Mouse (Mus musculus) C2C12 (cell line): ENCODE data around the gene Ebf4. TPM values are rescaled to one million over a fixed set of nuclear protein-coding genes. Genes with fewer than 3 reads are reported as not detected.

Experiments used
- H3K27me3 ChIP-seq: one replicate; pipeline ENCODE4 v1.6.1; 2011; ENCODE audit not compliant: control insufficient read depth, insufficient read depth, insufficient read length
- H3K36me3 ChIP-seq: one replicate; pipeline ENCODE4 v1.6.1; 2011; ENCODE audit not compliant: control insufficient read depth, insufficient read depth
- H3K4me3 ChIP-seq: one replicate; pipeline ENCODE4 v1.5.1; 2011; ENCODE audit warnings: mild to moderate bottlenecking, control low read depth; ENCODE audit not compliant: poor library complexity, insufficient read depth, severe bottlenecking
- H3K79me2 ChIP-seq: one replicate; pipeline ENCODE4 v1.6.1; 2011; ENCODE audit not compliant: control insufficient read depth, insufficient read depth
- H3K79me3 ChIP-seq: one replicate; pipeline ENCODE4 v1.6.1; 2011; ENCODE audit warnings: low read depth, control low read depth
- H3ac ChIP-seq: one replicate; pipeline ENCODE3; 2011; ENCODE audit warnings: low read depth; ENCODE audit not compliant: control insufficient read depth, insufficient read length
- CEBPB ChIP-seq: IDR thresholded peaks from one replicate; pipeline ENCODE4 v1.6.1; 2011; ENCODE audit warnings: low read depth, mild to moderate bottlenecking, control low read depth, moderate library complexity
- CTCF ChIP-seq: IDR thresholded peaks from one replicate; pipeline ENCODE4 v1.5.1; 2011; ENCODE audit not compliant: control insufficient read depth, insufficient read depth, insufficient read length
- FOSL1 ChIP-seq: IDR thresholded peaks from one replicate; pipeline ENCODE4 v1.8.0; 2011; ENCODE audit warnings: mild to moderate bottlenecking, low read length; ENCODE audit not compliant: poor library complexity, insufficient read depth, severe bottlenecking
- MAX ChIP-seq: IDR thresholded peaks from one replicate; pipeline ENCODE4 v1.6.1; 2011; ENCODE audit warnings: mild to moderate bottlenecking, control low read depth
- MYOD1 ChIP-seq: IDR thresholded peaks from one replicate; pipeline ENCODE4 v1.6.1; 2011; ENCODE audit warnings: low read depth; ENCODE audit not compliant: control insufficient read depth, insufficient read length
- MYOG ChIP-seq: IDR thresholded peaks from one replicate; pipeline ENCODE4 v1.6.1; 2011; ENCODE audit not compliant: control insufficient read depth, insufficient read length; ENCODE audit errors: extremely low read depth
- USF1 ChIP-seq: IDR thresholded peaks from one replicate; pipeline ENCODE4 v1.6.1; 2011; ENCODE audit warnings: low read depth, mild to moderate bottlenecking, control low read depth, moderate library complexity
- polyA plus RNA-seq: library from polyadenylated mRNA; unstranded; fragments of >200 nt; fragmentation: generic; extraction: Trizol; gene quantifications from one replicate; pipeline ENCODE4 v1.2.1, GENCODE M21; 2012; ENCODE audit warnings: missing spikeins

The Ebf4 gene
- polyA plus RNA-seq, 1 experiment = 0.07 TPM

DNA sequence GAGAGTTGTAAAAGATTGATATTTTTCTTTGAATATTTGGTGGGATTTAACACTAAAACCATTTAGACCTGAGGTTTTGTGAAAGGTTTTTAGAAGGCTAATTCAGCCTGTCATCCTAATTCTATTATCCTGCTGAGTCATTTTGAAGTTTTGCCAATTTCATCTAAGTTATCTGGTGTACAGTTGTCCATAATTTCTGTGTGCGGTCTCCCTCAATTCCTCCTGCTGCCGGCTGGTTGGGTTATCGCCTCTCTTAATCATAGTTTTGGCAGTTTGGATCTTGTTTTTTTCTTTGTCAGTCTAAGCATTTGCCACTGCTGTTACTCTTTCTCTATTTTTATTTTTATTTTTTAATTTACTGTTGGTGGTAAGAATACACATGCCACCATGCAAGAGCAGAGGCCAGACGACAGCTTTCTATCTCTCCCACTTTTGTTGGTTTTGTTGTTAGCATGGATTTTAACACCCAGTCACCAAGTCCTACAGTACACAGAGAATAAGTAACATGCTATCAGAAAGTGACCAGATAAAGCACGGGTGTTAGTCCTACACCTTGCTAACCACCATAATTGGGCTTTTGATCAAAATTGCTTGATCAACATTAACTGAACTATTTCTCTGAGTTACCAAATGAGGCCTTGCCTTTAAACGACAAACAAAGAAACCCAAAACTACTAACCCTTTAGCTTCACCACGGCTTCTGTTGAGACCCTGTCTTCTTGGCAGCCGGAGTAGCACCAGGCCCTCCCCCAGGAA, 45.7 kb downstream of the Ebf4 start:
- no peak for TF ChIP-seq CEBPB
- TF ChIP-seq FOSL1 = no peak
- no peak for TF ChIP-seq CTCF
- no peak for TF ChIP-seq USF1
- no peak for TF ChIP-seq MYOG
- TF ChIP-seq MAX = no peak
- TF ChIP-seq MYOD1 = no peak
- Histone ChIP-seq H3K79me2 (no peaks in the 10 kb centered on the region), H3ac (no peak overlapping the region), H3K36me3 (no peaks in the 10 kb centered on the region), H3K79me3 (no peaks in the 10 kb centered on the region), H3K27me3 (peaks cover 40% of the 10 kb centered on the region), H3K4me3 (no peak overlapping the region)

DNA sequence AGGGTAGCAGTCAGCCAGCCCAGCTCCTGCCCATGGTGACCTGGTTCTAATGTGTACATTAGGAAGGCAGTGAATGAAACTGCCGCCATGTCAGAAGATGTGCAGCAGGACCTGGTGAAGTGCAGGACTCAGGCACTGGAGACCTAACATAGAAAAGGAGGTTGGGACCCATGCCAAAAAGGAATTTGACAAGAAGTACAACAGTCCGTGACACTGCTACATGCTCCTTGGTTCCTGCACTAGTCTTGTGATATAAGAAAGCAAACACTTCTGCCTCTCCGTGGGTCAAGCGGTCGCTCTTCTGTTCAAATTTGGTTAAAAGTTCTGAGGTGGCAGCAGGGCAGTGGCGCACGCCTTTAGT, 46.2 kb downstream of the Ebf4 start:
- Histone ChIP-seq H3ac (no peak overlapping the region), H3K79me3 (no peaks in the 10 kb centered on the region), H3K79me2 (no peaks in the 10 kb centered on the region), H3K27me3 (peaks cover 39% of the 10 kb centered on the region), H3K36me3 (no peaks in the 10 kb centered on the region), H3K4me3 (no peak overlapping the region)
- TF ChIP-seq FOSL1 = no peak
- TF ChIP-seq CTCF = no peak
- TF ChIP-seq MYOG = no peak
- no peak for TF ChIP-seq MYOD1
- TF ChIP-seq CEBPB = no peak
- no peak for TF ChIP-seq MAX
- TF ChIP-seq USF1 = no peak

DNA sequence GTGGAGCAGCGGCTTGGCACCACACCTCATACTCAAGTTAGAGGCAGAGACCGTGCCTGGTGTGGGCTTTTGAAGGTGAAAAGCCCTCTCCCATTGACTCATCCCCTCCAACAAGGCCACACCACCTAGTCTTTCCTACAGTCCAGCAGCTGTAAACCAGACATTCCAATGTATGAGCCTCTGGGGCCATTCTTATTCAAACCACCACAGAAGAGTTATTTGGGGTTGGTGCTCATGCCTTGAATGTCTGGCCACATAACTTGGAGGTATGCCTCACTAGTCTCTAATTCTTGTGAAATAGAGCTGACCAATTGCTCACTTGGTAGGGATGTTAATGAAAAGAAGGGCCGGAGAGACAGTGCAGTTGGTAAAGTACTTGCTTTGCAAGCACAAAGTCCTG, 55.4 kb downstream of the Ebf4 start:
- Histone ChIP-seq H3ac (no peak overlapping the region), H3K79me2 (no peaks in the 10 kb centered on the region), H3K27me3 (peaks cover 50% of the 10 kb centered on the region), H3K36me3 (no peaks in the 10 kb centered on the region), H3K4me3 (no peak overlapping the region), H3K79me3 (no peaks in the 10 kb centered on the region)
- TF ChIP-seq FOSL1 = no peak
- no peak for TF ChIP-seq USF1
- TF ChIP-seq CEBPB = no peak
- TF ChIP-seq MYOD1 = no peak
- no peak for TF ChIP-seq MAX

DNA sequence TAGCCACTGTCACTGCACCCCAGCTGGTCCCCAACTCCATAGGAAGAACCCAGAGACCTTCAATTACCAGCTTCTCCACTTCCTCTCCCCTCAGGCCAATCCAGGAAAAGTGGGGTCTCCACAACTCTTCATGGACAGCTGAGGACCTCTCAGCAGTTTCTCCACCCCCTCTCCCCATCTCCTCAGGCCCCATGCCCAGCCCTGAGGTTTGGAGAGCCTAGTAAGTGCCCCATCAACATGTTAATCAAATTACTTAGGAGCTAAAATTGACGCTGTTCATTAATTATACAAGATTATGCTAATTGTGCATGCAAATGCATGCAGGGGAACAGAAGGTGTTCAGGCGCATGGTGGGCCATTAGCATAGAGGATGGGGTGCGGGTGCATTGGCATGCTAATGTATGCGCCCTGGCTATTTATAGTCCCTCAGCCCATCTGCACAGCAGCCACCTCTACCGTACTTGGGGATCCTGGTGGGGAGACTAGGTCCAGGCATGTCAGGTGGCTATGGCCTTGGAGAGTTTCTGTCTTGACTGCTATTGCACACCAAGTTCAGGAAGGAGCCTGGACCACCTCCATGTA, 56.9 kb downstream of the Ebf4 start:
- no peaks in the 10 kb centered on the region for H3K36me3 ChIP-seq
- no peak overlapping the region for H3ac ChIP-seq
- no peaks in the 10 kb centered on the region for H3K79me3 ChIP-seq
- H3K79me2 ChIP-seq = no peaks in the 10 kb centered on the region
- H3K27me3 ChIP-seq = peaks cover 48% of the 10 kb centered on the region
- H3K4me3 ChIP-seq = no peak overlapping the region
- TF ChIP-seq MAX (no peak), CTCF (no peak), CEBPB (no peak), MYOG (no peak), MYOD1 (no peak), USF1 (no peak), FOSL1 (no peak)

DNA sequence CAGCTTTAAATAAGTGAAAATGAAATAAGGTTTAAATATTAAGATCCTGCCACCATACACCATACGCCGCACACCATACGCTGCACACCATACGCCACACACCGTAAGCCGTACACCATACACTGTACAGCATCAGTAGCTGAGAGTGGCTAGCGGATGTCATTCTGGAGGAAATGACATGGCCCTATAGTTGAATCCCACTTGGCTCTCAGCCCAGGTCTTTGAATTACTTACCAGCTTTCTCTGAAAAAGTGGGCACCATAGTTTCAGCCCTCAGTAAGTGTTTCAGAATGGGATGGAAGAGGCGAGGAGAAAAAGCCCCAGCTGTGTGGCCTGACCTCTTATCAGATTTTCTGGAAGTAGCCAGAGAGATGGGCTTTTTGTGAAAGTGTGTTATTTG, 58.4 kb downstream of the Ebf4 start:
- H3K79me2 ChIP-seq = no peaks in the 10 kb centered on the region
- no peak overlapping the region for H3ac ChIP-seq
- peaks cover 61% of the 10 kb centered on the region for H3K27me3 ChIP-seq
- H3K79me3 ChIP-seq = no peaks in the 10 kb centered on the region
- H3K4me3 ChIP-seq = no peak overlapping the region
- H3K36me3 ChIP-seq = no peaks in the 10 kb centered on the region
- no peak for TF ChIP-seq CTCF
- TF ChIP-seq MYOG = no peak
- no peak for TF ChIP-seq FOSL1
- TF ChIP-seq MYOD1 = no peak
- no peak for TF ChIP-seq CEBPB
- no peak for TF ChIP-seq USF1
- no peak for TF ChIP-seq MAX

DNA sequence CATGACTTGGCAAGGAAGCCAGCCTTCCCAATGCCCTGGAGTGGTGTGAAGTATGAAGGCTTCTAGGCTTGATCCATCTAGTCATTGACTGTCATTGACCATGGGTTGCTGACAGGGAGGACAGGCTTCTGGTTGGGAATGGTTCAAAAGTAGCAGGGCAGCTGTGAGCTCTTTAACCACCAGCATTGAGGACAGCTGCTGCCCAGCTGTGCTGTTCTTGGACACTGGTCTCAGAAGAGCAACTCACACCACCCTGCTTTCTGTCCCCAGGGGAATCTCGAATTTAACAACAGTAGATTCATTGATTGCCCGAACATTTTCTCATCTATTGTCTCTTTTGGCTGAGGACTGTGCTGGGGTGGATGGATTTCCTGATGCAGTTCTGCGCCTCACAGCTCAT, 58.9 kb downstream of the Ebf4 start:
- H3ac ChIP-seq = no peak overlapping the region
- no peak overlapping the region for H3K4me3 ChIP-seq
- no peaks in the 10 kb centered on the region for H3K36me3 ChIP-seq
- H3K79me2 ChIP-seq = no peaks in the 10 kb centered on the region
- H3K79me3 ChIP-seq = no peaks in the 10 kb centered on the region
- H3K27me3 ChIP-seq = peaks cover 61% of the 10 kb centered on the region
- TF ChIP-seq USF1 = no peak
- TF ChIP-seq FOSL1 = no peak
- no peak for TF ChIP-seq MYOG
- no peak for TF ChIP-seq MAX
- TF ChIP-seq CEBPB = no peak
- TF ChIP-seq MYOD1 = no peak
- no peak for TF ChIP-seq CTCF
